Mouse (Mus musculus) embryonic facial prominence, embryonic 12.5 days (tissue): ENCODE data around the gene Wfdc16. TPM values are rescaled to one million over a fixed set of nuclear protein-coding genes. Genes with fewer than 3 reads are reported as not detected.
"Not testable (repeated sequence)": the region's sequence is repeated elsewhere in the genome, so short reads cannot be mapped to it uniquely, and the experiment has no call there.

Experiments used
- ATAC-seq: fragments of 200-750 bp; cut with Nextera tagmentation; 2 replicates; pipeline ENCODE4 v1.8.0; 2017; ENCODE audit not compliant: insufficient number of reproducible peaks, insufficient read depth, low FRiP score, low TSS enrichment
- H3K27ac ChIP-seq: fragments of 300-500 bp; sonication (generic); 2 replicates; pipeline ENCODE4 v1.5.1; 2016; ENCODE audit warnings: mild to moderate bottlenecking
- H3K27me3 ChIP-seq: fragments of 300-500 bp; sonication (generic); 2 replicates; pipeline ENCODE4 v1.6.1; 2016; ENCODE audit warnings: mild to moderate bottlenecking, moderate library complexity
- H3K36me3 ChIP-seq: fragments of 300-500 bp; sonication (generic); 2 replicates; pipeline ENCODE4 v1.6.1; 2016; ENCODE audit warnings: mild to moderate bottlenecking
- H3K4me1 ChIP-seq: fragments of 300-500 bp; sonication (generic); 2 replicates; pipeline ENCODE4 v1.6.1; 2016
- H3K4me2 ChIP-seq: fragments of 300-500 bp; sonication (generic); replicated peaks from 2 replicates; pipeline ENCODE4 v1.6.1; 2016; ENCODE audit warnings: mild to moderate bottlenecking, moderate library complexity
- H3K4me3 ChIP-seq: fragments of 300-500 bp; sonication (generic); 2 replicates; pipeline ENCODE4 v1.5.1; 2016; ENCODE audit warnings: mild to moderate bottlenecking
- H3K9ac ChIP-seq: fragments of 300-500 bp; sonication (generic); 2 replicates; pipeline ENCODE4 v1.6.1; 2016; ENCODE audit warnings: mild to moderate bottlenecking, moderate library complexity
- H3K9me3 ChIP-seq: fragments of 300-500 bp; sonication (generic); 2 replicates; pipeline ENCODE4 v1.6.1; 2016; ENCODE audit warnings: mild to moderate bottlenecking, moderate library complexity
- WGBS: fragments of 180-500 bp; shearing (Covaris S2); methylation state at CpG from one replicate; pipeline ENCODE4 v1.1.7; 2016; 5-methylcytosine and 5-hydroxymethylcytosine counted together
- polyA plus RNA-seq: library from polyadenylated mRNA; unstranded; fragments of >200 nt; fragmentation: Nextera tagmentation; extraction: Ambion mirVana; gene quantifications from 2 replicates; pipeline ENCODE4 v1.2.1, GENCODE M21; 2016

The Wfdc16 gene
- polyA plus RNA-seq, 1 experiment from 2014 or later = not detected

DNA sequence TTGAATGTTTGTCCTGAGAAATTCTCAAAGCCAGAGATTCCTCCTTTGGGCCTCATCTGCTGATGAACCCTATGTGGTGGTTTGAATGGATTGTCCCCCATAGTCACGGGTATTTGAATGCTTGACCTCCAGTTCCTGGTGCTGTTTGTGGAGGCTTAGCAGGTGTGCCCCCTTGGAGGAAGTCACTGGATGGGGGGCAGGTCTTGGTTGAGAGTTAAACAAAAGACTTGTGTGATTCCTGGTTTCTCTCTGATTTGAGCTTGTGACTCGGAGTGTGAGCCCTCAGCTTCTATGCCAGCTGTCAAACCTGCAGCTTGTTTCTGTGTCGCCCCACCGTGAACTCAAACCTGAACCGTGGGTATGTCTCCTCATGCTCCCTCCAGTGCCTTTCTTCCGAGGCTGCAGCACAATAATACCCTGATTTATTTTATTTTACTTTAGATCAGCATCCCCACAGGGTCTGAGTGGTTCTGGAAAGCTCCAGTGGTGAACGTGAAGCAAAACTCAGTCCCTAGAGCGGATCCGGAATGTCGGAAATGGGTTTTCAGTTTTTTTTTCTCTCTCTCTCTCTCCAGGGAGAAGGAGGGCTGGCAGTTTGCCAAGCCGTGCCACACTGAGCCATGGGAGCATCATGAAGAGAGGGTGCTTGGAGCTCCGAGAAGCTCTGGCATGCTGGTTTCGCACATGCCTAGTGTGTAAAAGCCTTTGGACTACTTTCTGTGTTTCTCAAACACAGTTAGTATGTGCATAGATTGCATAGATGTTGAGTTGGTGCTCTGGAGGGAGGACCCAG is 3.5 kb upstream of the Wfdc16 start:
- no peak for ATAC-seq
- Histone ChIP-seq H3K9me3 (no peaks in the 10 kb centered on the region), H3K27ac (no peak overlapping the region), H3K27me3 (no peaks in the 10 kb centered on the region), H3K4me2 (no peak overlapping the region), H3K4me3 (no peak overlapping the region), H3K4me1 (no peaks in the 10 kb centered on the region), H3K36me3 (no peaks in the 10 kb centered on the region), H3K9ac (no peak overlapping the region)
- WGBS = 77% methylated on average over 13 of the region's 13 CpGs

DNA sequence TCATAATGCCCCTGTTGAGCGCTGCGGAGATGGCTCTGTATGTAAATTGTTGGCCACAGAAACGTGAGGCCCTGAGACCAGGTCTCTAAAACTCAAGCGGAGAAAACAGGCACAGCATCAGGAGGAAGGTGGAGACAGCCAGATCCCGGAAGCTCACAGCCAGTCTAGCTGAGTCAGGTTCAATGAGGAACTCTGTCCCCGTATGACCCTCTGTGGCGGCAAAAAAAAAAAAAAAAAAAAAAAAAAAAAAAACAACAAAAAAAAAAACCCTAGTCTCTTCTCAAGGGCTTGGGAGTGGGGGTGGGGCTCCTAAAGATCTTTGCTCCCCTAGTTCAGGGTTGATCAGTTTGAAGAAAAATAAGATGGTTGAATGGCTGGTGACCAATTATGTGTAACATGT is 2.5 kb upstream of the Wfdc16 start:
- H3K27ac ChIP-seq = no peak overlapping the region
- H3K4me2 ChIP-seq = no peak overlapping the region
- no peaks in the 10 kb centered on the region for H3K27me3 ChIP-seq
- H3K9me3 ChIP-seq = no peaks in the 10 kb centered on the region
- WGBS = 69% methylated on average over 7 of the region's 7 CpGs
- H3K9ac ChIP-seq = no peak overlapping the region
- H3K4me1 ChIP-seq = no peaks in the 10 kb centered on the region
- no peak for ATAC-seq
- no peak overlapping the region for H3K4me3 ChIP-seq
- H3K36me3 ChIP-seq = no peaks in the 10 kb centered on the region

DNA sequence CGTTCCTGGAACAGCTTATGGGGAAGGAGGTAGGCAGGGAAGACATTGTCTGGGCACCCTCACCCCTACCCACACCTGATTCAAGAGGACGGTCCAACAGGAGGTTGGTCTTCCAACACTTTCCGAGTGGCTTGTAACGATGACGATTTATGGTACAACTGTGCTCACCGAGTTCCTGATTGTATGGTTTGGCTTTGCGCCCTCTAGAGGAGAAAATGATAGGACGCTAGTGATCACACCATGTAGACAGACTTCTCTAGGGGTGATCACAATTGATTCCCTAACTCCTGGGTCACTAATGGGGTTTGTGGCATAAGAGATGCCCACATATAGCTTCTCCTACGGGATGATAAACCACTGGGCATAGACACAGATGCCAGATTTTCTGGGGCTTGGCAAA is 3.3 kb downstream of the Wfdc16 start:
- no peaks in the 10 kb centered on the region for H3K9me3 ChIP-seq
- no peak overlapping the region for H3K9ac ChIP-seq
- no peaks in the 10 kb centered on the region for H3K4me1 ChIP-seq
- no peak overlapping the region for H3K4me3 ChIP-seq
- WGBS = 79% methylated on average over 9 of the region's 9 CpGs
- no peaks in the 10 kb centered on the region for H3K27me3 ChIP-seq
- no peak for ATAC-seq
- H3K4me2 ChIP-seq = no peak overlapping the region
- H3K36me3 ChIP-seq = no peaks in the 10 kb centered on the region
- H3K27ac ChIP-seq = no peak overlapping the region

DNA sequence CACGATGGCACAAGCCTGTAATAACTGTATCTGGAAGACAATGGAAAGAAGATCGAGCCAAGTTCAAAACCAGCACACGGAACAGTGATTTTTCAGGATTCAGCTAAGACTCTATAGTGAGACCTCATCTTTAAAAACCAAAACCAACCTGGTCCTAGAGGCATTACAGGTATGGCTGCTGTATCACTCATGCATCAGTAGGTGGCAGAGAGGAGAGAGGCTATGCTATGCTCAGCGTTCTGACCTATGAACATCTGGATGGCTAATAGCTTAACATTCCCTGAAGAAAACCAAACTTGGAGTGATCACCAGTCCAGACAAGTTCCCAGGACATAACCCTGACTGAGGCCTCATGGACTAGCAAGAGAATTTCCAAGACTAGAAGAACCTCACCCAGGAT is 16.8 kb downstream of the Wfdc16 start:
- H3K4me1 ChIP-seq = no peaks in the 10 kb centered on the region
- H3K27me3 ChIP-seq = no peaks in the 10 kb centered on the region
- no peak overlapping the region for H3K4me3 ChIP-seq
- no peak for ATAC-seq
- H3K9ac ChIP-seq = no peak overlapping the region
- 79% methylated on average over 4 of the region's 4 CpGs for WGBS
- H3K36me3 ChIP-seq = no peaks in the 10 kb centered on the region
- H3K27ac ChIP-seq = no peak overlapping the region
- no peaks in the 10 kb centered on the region for H3K9me3 ChIP-seq
- no peak overlapping the region for H3K4me2 ChIP-seq

DNA sequence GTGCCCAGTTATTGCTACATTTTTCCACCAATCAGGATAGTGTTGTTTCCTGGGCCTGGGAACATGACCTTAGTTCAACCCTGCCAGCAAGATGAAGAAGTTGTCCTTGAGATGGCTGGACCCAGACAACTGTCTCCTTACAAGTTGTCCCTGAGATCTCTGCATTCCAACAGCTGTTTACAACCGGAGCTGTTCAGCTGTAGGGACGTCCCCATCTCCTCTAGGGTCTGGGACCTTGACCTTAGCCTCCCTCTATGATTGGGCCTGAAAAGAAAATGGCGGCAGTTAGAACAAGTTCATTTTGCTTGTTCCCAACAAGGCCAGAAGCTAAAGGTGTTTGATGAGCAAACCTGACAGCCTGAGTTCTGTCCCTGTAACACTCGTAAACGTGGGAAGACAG is 19.5 kb downstream of the Wfdc16 start:
- H3K9ac ChIP-seq = no peak overlapping the region
- H3K27ac ChIP-seq = no peak overlapping the region
- H3K4me1 ChIP-seq = no peaks in the 10 kb centered on the region
- H3K4me2 ChIP-seq = no peak overlapping the region
- no peak for ATAC-seq
- H3K4me3 ChIP-seq = no peak overlapping the region
- H3K9me3 ChIP-seq = no peaks in the 10 kb centered on the region
- no peaks in the 10 kb centered on the region for H3K36me3 ChIP-seq
- no peaks in the 10 kb centered on the region for H3K27me3 ChIP-seq
- 71% methylated on average over 5 of the region's 5 CpGs for WGBS

GRCm38 (mm10) chr2:164615386-164615785 is 23.2 kb downstream of the Wfdc16 start:
- Histone ChIP-seq H3K36me3 (no peaks in the 10 kb centered on the region), H3K4me3 (no peak overlapping the region), H3K4me2 (no peak overlapping the region), H3K4me1 (peaks cover 6% of the 10 kb centered on the region; the same call in 1 of the 2 replicates), H3K9me3 (no peaks in the 10 kb centered on the region), H3K9ac (no peak overlapping the region), H3K27ac (no peak overlapping the region), H3K27me3 (no peaks in the 10 kb centered on the region)
- no peak for ATAC-seq
- WGBS = 91% methylated on average over 3 of the region's 3 CpGs

DNA sequence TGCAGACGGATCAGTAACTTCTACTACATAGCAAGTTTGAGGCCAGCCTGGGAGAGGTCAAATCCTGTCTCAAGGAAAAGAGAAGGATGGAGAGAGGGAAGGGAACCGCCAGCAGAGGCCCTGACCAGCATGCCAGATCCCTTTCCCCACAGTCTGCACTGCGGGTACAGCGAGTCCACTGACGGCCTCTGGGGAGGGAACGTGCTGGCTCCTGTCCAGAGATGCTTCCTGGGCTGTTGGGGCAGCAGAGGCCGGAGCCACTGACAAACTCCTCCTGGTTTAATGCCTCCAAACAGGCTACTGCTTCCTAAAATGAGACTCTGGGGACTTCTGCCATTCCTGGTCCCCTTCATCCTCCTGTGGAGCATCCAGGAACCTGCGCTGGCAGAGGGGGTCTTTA is 25.1 kb downstream of the Wfdc16 start, which contains the start of the genes Wfdc6b and Wfdc8:
Gene Wfdc6b (plus strand): TSS at position 52 of the 400 bp plus-strand sequence.
Gene Wfdc8 (minus strand): TSS at position 156 of the 400 bp plus-strand sequence.
- H3K4me3 ChIP-seq, H3K4me1 ChIP-seq, H3K27me3 ChIP-seq, H3K27ac ChIP-seq, H3K36me3 ChIP-seq, H3K9ac ChIP-seq, H3K4me2 ChIP-seq, H3K9me3 ChIP-seq, ATAC-seq: not testable (repeated sequence)
- 61% methylated on average over 8 of the region's 8 CpGs for WGBS

- 77% methylated on average over 6 of the region's 6 CpGs for WGBS
- Histone ChIP-seq H3K36me3 (no peaks in the 10 kb centered on the region), H3K4me1 (peaks cover 6% of the 10 kb centered on the region; the same call in 1 of the 2 replicates), H3K9ac (no peak overlapping the region), H3K27ac (no peak overlapping the region), H3K4me2 (no peak overlapping the region), H3K4me3 (no peak overlapping the region), H3K27me3 (0 out of 2 replicates have a peak, but pooled peaks cover 2% of the 10 kb centered on the region), H3K9me3 (no peaks in the 10 kb centered on the region)
- ATAC-seq = no peak
Measured at GRCm38 (mm10) chr2:164608781-164609180, 29.8 kb downstream of the Wfdc16 start.

DNA sequence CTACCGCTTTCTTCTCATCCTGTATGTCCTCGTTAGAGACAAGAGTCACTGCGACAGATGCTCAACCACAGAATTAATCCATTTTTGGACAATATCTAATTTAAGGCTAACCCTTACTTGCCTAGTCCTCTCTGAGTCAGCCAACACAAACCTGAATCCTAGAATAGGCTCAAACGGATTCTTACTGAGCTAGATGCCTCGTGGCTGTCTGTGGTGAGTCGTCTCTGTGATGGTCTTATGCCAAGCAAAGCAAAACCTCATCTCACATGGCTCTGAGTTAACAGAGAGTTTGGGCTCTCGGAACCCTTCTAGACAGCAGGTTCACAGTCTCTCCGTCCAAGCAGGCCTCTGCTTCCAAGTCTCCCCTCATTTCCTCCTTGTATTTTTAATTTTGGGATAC is 34.2 kb downstream of the Wfdc16 start:
- H3K27ac ChIP-seq = no peak overlapping the region
- no peaks in the 10 kb centered on the region for H3K4me1 ChIP-seq
- H3K4me2 ChIP-seq = no peak overlapping the region
- 89% methylated on average over 8 of the region's 8 CpGs for WGBS
- 0 out of 2 replicates have a peak, but pooled peaks cover 2% of the 10 kb centered on the region for H3K27me3 ChIP-seq
- no peak overlapping the region for H3K9ac ChIP-seq
- no peak for ATAC-seq
- H3K4me3 ChIP-seq = no peak overlapping the region
- H3K9me3 ChIP-seq = peaks cover 6% of the 10 kb centered on the region; the same call in 1 of the 2 replicates
- H3K36me3 ChIP-seq = no peaks in the 10 kb centered on the region

GRCm38 (mm10) chr2:164603482-164603881 is 35.1 kb downstream of the Wfdc16 start:
- H3K4me1 ChIP-seq = no peaks in the 10 kb centered on the region
- H3K36me3 ChIP-seq = no peaks in the 10 kb centered on the region
- H3K9ac ChIP-seq = no peak overlapping the region
- peaks cover 6% of the 10 kb centered on the region; the same call in 1 of the 2 replicates for H3K9me3 ChIP-seq
- no peak overlapping the region for H3K4me2 ChIP-seq
- 0 out of 2 replicates have a peak, but pooled peaks cover 2% of the 10 kb centered on the region for H3K27me3 ChIP-seq
- 93% methylated on average over 3 of the region's 3 CpGs for WGBS
- no peak overlapping the region for H3K27ac ChIP-seq
- H3K4me3 ChIP-seq = no peak overlapping the region
- ATAC-seq = no peak

- H3K36me3 ChIP-seq = no peaks in the 10 kb centered on the region
- no peak overlapping the region for H3K4me3 ChIP-seq
- H3K4me2 ChIP-seq = no peak overlapping the region
- WGBS = 75% methylated on average over 3 of the region's 3 CpGs
- H3K9me3 ChIP-seq = peaks cover 6% of the 10 kb centered on the region; the same call in 1 of the 2 replicates
- H3K4me1 ChIP-seq = no peaks in the 10 kb centered on the region
- no peak overlapping the region for H3K9ac ChIP-seq
- H3K27me3 ChIP-seq = no peaks in the 10 kb centered on the region
- H3K27ac ChIP-seq = no peak overlapping the region
- ATAC-seq = no peak
Measured at GRCm38 (mm10) chr2:164600179-164600578, 38.4 kb downstream of the Wfdc16 start.

DNA sequence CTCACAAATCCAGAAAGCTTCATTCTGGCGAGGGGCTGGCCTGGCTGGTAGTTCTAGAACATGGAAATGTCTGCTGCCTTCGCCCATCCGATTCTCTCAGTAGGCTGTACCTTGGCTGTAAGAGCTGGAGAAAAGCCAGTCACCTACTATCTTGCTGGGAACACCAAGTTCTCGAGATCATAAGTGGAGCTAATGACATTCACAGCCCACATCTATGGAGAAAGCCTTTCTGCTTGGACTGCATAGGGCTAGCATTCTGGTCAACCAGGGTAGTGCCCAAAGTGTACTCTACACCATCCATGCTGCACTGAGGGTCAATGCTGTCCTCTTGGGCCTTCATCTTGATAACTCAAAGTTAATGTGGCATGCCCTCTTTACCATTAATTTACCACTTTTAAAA is 45.1 kb downstream of the Wfdc16 start, which contains the start of gene Eppin:
Gene Eppin (minus strand): TSS at position 101 of the 400 bp plus-strand sequence.
- no peaks in the 10 kb centered on the region for H3K4me1 ChIP-seq
- H3K9me3 ChIP-seq = no peaks in the 10 kb centered on the region
- ATAC-seq = no peak
- no peaks in the 10 kb centered on the region for H3K27me3 ChIP-seq
- WGBS = 80% methylated on average over 4 of the region's 4 CpGs
- no peaks in the 10 kb centered on the region for H3K36me3 ChIP-seq
- H3K9ac ChIP-seq = no peak within 1 kb of the TSS
- H3K4me3 ChIP-seq = no peak within 1 kb of the TSS
- no peak within 1 kb of the TSS for H3K27ac ChIP-seq
- no peak within 1 kb of the TSS for H3K4me2 ChIP-seq
